Comparison of ENCODE assay signal across 30 mouse cellular contexts in the genomic region with DNA sequence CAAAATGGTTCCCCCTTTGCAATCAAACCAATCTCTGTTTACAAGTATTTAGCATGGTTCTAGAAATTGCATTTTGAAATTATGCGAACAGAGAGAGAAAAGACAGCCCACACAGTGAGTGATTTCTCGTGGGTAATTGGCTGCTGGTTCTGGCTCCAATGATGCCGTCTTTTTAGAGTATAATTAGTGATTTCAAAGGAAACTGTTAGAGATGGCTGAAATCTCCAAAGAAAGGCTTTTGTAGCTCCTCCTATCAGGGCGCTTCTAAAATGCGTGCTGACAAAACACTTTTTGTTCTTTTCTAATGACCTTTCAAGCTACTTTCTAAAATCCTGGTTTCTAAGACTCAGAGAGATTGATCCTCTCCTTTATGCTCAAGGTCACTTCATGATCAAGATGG.
DNase-seq lines count a peak whose midpoint lies in the region; ATAC-seq and TF ChIP-seq lines count a peak whose summit lies in the region.
"Had no signal": no experiment of that assay in that cellular context is flagged by ENCODE, and none has a peak within 500 bp of the region (broad histone marks: within the 10 kb centered on the region; RNA-seq: fewer than 3 reads in every experiment).

No protein-coding gene starts in this region.

- intact Hi-C loops in left cerebral cortex, adult 2 months (cut with DNase I), result loop anchor here (10.0 kb wide), 1 partner anchor 363 kb away; no protein-coding TSS in a partner anchor
- intact Hi-C loops in left cerebral cortex, postnatal 36 days (cut with DNase I), result loop anchor here (10.0 kb wide), 4 partner anchors 133 to 363 kb away; no protein-coding TSS in a partner anchor

- H3K4me1 ChIP-seq in forebrain, embryonic 11.5 days (replicated peaks; ENCODE audit: control insufficient read depth, insufficient read depth, low read length), result no peaks in the 10 kb centered on the region
- peaks cover 12% of the 10 kb centered on the region for H3K4me1 ChIP-seq in forebrain, embryonic 13.5 days
- peaks cover 2% of the 10 kb centered on the region; the same call in 1 of the 2 replicates for H3K4me1 ChIP-seq in forebrain, postnatal 0 days (ENCODE audit: insufficient read depth)

- no peaks in the 10 kb centered on the region for H3K27me3 ChIP-seq in forebrain, embryonic 11.5 days (ENCODE audit: control insufficient read depth, insufficient read depth, low read length)
- H3K27me3 ChIP-seq in forebrain, embryonic 13.5 days, result no peaks in the 10 kb centered on the region
- no peaks in the 10 kb centered on the region for H3K27me3 ChIP-seq in forebrain, postnatal 0 days (ENCODE audit: insufficient read depth, low read length)
- H3K27me3 ChIP-seq: embryonic facial prominence, embryonic 13.5 days; heart, embryonic 12.5 days; heart, embryonic 15.5 days had no signal

- no peaks in the 10 kb centered on the region for H3K9me3 ChIP-seq in forebrain, embryonic 11.5 days (ENCODE audit: control insufficient read depth, low read length)
- no peaks in the 10 kb centered on the region for H3K9me3 ChIP-seq in forebrain, embryonic 13.5 days (replicated peaks)
- no peaks in the 10 kb centered on the region for H3K9me3 ChIP-seq in forebrain, postnatal 0 days (ENCODE audit: low read length)
- H3K9me3 ChIP-seq: embryonic facial prominence, embryonic 10.5 days; embryonic facial prominence, embryonic 13.5 days; heart, embryonic 12.5 days; heart, embryonic 15.5 days; hindbrain, embryonic 10.5 days had no signal

- no peak for DNase-seq in forebrain, embryonic 11.5 days (ENCODE audit: low spot score)
- DNase-seq in frontal cortex, postnatal 36 days (ENCODE audit: low spot score in 2 of 2), result no peak
- DNase-seq in left cerebral cortex, adult 2 months (ENCODE audit: extremely low spot score in 1 of 2, low spot score in 2 of 2), result no peak
- DNase-seq in left cerebral cortex, postnatal 36 days (ENCODE audit: low spot score in 2 of 2), result no peak
- DNase-seq in forebrain, postnatal 0 days, result peak; percentile 46
- DNase-seq in yolk sac, embryonic 10.5 days (ENCODE audit: low spot score), result no peak
- DNase-seq: adrenal gland, postnatal 10 days; adrenal gland, postnatal 36 days; cerebellum, adult 11-12 months; cerebellum, adult 8-10 months; cerebellum, postnatal 10 days; cerebellum, postnatal 36 days; embryo, embryonic 11 days; gastrocnemius, postnatal 10 days; gastrocnemius, postnatal 36 days; heart, postnatal 10 days; heart, postnatal 36 days; kidney, adult 18-20 months had no signal

- ATAC-seq in forebrain, embryonic 11.5 days (replicated peaks; ENCODE audit: low FRiP score), result 0 out of 2 replicates have a peak, but pooled peaks have one; percentile 7
- no peak for ATAC-seq in forebrain, embryonic 13.5 days
- 0 out of 2 replicates have a peak, but pooled peaks have one; percentile 18 for ATAC-seq in frontal cortex, adult (ENCODE audit: low TSS enrichment)
- peak; percentile 66; the same call in 1 of the 2 replicates for ATAC-seq in forebrain, postnatal 0 days
- ATAC-seq: hindbrain, postnatal 0 days; inflammation-experienced regulatory T-cells, adult 6 months; intestine, embryonic 16.5 days had no signal

- H3K27ac ChIP-seq in forebrain, embryonic 11.5 days (ENCODE audit: low read depth, low read length), result no peak overlapping the region
- H3K27ac ChIP-seq in forebrain, embryonic 13.5 days, result no peak overlapping the region
- peak overlapping the region; percentile 74 for H3K27ac ChIP-seq in left cerebral cortex, adult 2 months
- H3K27ac ChIP-seq in forebrain, postnatal 0 days (ENCODE audit: low read depth, low read length), result peak overlapping the region; percentile 16; the same call in 1 of the 2 replicates
- H3K27ac ChIP-seq: embryonic facial prominence, embryonic 10.5 days; embryonic facial prominence, embryonic 13.5 days; heart, embryonic 15.5 days; hindbrain, embryonic 10.5 days; hindbrain, embryonic 14.5 days; hindbrain, postnatal 0 days had no signal

- H3K9ac ChIP-seq in forebrain, embryonic 11.5 days (ENCODE audit: low read length), result no peak overlapping the region
- H3K9ac ChIP-seq in forebrain, embryonic 13.5 days, result no peak overlapping the region
- no peak overlapping the region for H3K9ac ChIP-seq in forebrain, postnatal 0 days
- H3K9ac ChIP-seq: embryonic facial prominence, embryonic 13.5 days; heart, embryonic 12.5 days; heart, embryonic 15.5 days; hindbrain, embryonic 14.5 days had no signal

- no peaks in the 10 kb centered on the region for H3K36me3 ChIP-seq in forebrain, embryonic 11.5 days (ENCODE audit: control insufficient read depth, insufficient read depth, low read length)
- no peaks in the 10 kb centered on the region for H3K36me3 ChIP-seq in forebrain, embryonic 13.5 days (ENCODE audit: poor library complexity, severe bottlenecking)
- no peaks in the 10 kb centered on the region for H3K36me3 ChIP-seq in forebrain, postnatal 0 days (ENCODE audit: insufficient read depth)
- H3K36me3 ChIP-seq: embryonic facial prominence, embryonic 10.5 days; embryonic facial prominence, embryonic 13.5 days; heart, embryonic 12.5 days; heart, embryonic 15.5 days; hindbrain, embryonic 10.5 days had no signal

- 29% methylated on average over 5 of the region's 5 CpGs for WGBS in forebrain, embryonic 11.5 days
- WGBS in forebrain, embryonic 13.5 days, result 10% methylated on average over 5 of the region's 5 CpGs
- WGBS in forebrain, postnatal 0 days, result 9% methylated on average over 5 of the region's 5 CpGs

- no peak for TF ChIP-seq CTCF in left cerebral cortex, adult 2 months (IDR thresholded peaks at IDR 0.05)
- TF ChIP-seq CTCF in forebrain, postnatal 0 days (IDR thresholded peaks at IDR 0.05; ENCODE audit: low read depth), result no peak

- H3K4me3 ChIP-seq in forebrain, embryonic 11.5 days (ENCODE audit: low read depth, low read length), result no peak overlapping the region
- no peak overlapping the region for H3K4me3 ChIP-seq in forebrain, embryonic 13.5 days
- H3K4me3 ChIP-seq in left cerebral cortex, adult 2 months, result no peak overlapping the region
- H3K4me3 ChIP-seq in forebrain, postnatal 0 days (ENCODE audit: low read depth, low read length), result no peak overlapping the region
- H3K4me3 ChIP-seq: embryonic facial prominence, embryonic 10.5 days; embryonic facial prominence, embryonic 13.5 days; erythroblast, embryonic 14.5 days; heart, embryonic 12.5 days; heart, embryonic 15.5 days; hindbrain, embryonic 10.5 days had no signal

- no peak overlapping the region for H3K4me2 ChIP-seq in forebrain, embryonic 11.5 days (ENCODE audit: low read depth, low read length, severe bottlenecking)
- H3K4me2 ChIP-seq in forebrain, embryonic 13.5 days, result no peak overlapping the region
- H3K4me2 ChIP-seq in forebrain, postnatal 0 days (ENCODE audit: low read depth), result no peak overlapping the region
- H3K4me2 ChIP-seq: embryonic facial prominence, embryonic 13.5 days; heart, embryonic 12.5 days; heart, embryonic 15.5 days; hindbrain, embryonic 14.5 days had no signal

Comparison
In these comparisons a context has a peak if more than half of its experiments do, and no peak if none do; other contexts are left out.
1. H3K27ac ChIP-seq: peak in left cerebral cortex, adult 2 months (single experiment) and forebrain, postnatal 0 days (single experiment); none in forebrain, embryonic 11.5 days (single experiment) and forebrain, embryonic 13.5 days (single experiment).